Mouse (Mus musculus) G1E (cell line): ENCODE results near the gene Nectin2.

Experiments used
- CTCF ChIP-seq: IDR thresholded peaks from 2 replicates; pipeline ENCODE4 v1.5.1; 2012; ENCODE audit warnings: low read depth, low read length, inconsistent platforms, mixed read lengths
- GATA1 ChIP-seq: IDR thresholded peaks from 2 replicates; pipeline ENCODE4 v1.6.1; 2012; ENCODE audit warnings: borderline replicate concordance, low read length, inconsistent platforms, mixed read lengths
- POLR2AphosphoS5 ChIP-seq: IDR thresholded peaks from 2 replicates; pipeline ENCODE4 v1.6.1; 2012; ENCODE audit warnings: low read depth, low read length, inconsistent platforms; ENCODE audit not compliant: insufficient replicate concordance

- TF ChIP-seq POLR2AphosphoS5 (no peak), CTCF (no peak), GATA1 (no peak)
Measured at GRCm38 (mm10) chr7:19714836-19715235, 35.4 kb downstream of the Nectin2 start.
